Mouse (Mus musculus) brown adipose tissue, adult 24 weeks (tissue): ENCODE results near the gene Fads6. TPM values are rescaled to one million over a fixed set of nuclear protein-coding genes. Genes with fewer than 3 reads are reported as not detected.
A peak's percentile ranks its signal among the peaks of the same experiment; 100 is the strongest.

ENCODE experiments used
- H3K27ac ChIP-seq: fragments of 200-500 bp; replicated peaks from 2 replicates; pipeline ENCODE4 v1.5.1; 2012; ENCODE audit warnings: low read depth, mild to moderate bottlenecking, low read length
- H3K4me1 ChIP-seq: fragments of 200-500 bp; 2 replicates; pipeline ENCODE4 v1.6.1; 2012; ENCODE audit warnings: low read length, mixed read lengths; ENCODE audit not compliant: control insufficient read depth, insufficient read depth, insufficient read length
- H3K4me3 ChIP-seq: fragments of 200-500 bp; 2 replicates; pipeline ENCODE4 v1.5.1; 2012; ENCODE audit warnings: low read depth, mild to moderate bottlenecking, low read length, moderate library complexity; ENCODE audit not compliant: insufficient read depth
- polyA plus RNA-seq: library from polyadenylated mRNA; stranded (reverse); fragments of >200 nt; gene quantifications from 2 replicates; pipeline ENCODE4 v1.2.4, GENCODE M21; 2012; ENCODE audit not compliant: missing spikeins, insufficient read depth, insufficient read length

The Fads6 gene
- 0.40 and 0.67 TPM in 2 replicates for polyA plus RNA-seq

DNA sequence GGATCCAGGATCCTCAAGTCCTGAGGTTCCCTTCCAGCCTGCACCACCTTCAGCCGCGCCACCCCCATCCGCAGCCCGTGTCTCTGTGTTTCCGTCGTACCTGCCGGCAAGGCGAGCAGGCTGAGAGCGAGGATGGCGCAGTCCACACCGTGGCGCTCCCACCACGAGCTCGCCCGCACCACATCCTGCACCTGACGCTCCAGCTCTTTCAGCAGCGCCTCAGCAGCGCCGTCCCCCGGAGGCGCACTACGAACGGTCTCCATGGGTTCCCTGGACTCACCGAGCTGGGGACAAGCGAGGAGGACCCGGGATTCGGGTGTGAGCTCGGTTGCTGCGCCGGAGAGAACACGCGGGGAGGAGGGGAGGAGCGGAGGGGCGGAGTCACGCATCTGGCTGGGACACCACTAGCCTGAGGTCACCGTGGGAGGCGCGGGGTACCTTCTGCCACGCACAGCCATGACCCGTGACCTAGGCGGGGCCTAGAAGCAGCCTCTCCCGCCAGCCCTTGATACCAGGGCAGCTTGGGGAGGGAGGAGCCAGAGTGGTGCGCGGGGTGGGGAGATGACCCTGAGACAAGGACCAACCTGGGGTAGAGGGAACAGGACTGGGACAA lies at the start of gene Fads6:
Gene Fads6 (minus strand): TSS at position 450 of the 613 bp plus-strand sequence.
- peaks cover 5% of the 10 kb centered on the region; the same call in 1 of the 2 replicates for H3K4me1 ChIP-seq
- no peak within 1 kb of the TSS for H3K27ac ChIP-seq
- H3K4me3 ChIP-seq = peak within 1 kb of the TSS; percentile 62

GRCm38 (mm10) chr11:115345515-115345914 lies 48.1 kb upstream of the Fads6 start:
- Histone ChIP-seq H3K4me1 (no peaks in the 10 kb centered on the region), H3K27ac (no peak overlapping the region), H3K4me3 (no peak overlapping the region)

DNA sequence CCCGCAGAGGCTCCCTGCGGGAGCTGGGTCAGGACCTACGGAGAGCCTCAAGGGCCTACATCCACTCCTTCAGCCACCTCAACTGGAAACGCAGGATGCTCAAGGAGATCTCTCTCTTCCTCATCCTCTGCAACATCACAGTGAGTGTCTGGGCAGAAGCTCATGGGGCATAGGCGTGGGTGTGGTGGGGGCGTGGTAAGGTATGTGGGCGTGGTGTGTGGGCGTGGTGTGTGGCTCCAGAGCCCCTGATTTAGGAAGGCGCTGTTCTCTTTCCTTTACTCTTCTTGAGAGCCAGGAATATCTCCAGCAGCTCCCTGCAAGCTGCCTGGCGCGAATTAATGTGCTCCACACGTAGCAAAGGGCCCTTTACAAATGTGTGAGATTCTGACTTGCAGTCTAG lies 47.5 kb upstream of the Fads6 start:
- no peaks in the 10 kb centered on the region for H3K4me1 ChIP-seq
- H3K4me3 ChIP-seq = no peak overlapping the region
- no peak overlapping the region for H3K27ac ChIP-seq

- no peak overlapping the region for H3K27ac ChIP-seq
- H3K4me3 ChIP-seq = no peak overlapping the region
- no peaks in the 10 kb centered on the region for H3K4me1 ChIP-seq
Observed at GRCm38 (mm10) chr11:115341866-115342265, 44.4 kb upstream of the Fads6 start.

DNA sequence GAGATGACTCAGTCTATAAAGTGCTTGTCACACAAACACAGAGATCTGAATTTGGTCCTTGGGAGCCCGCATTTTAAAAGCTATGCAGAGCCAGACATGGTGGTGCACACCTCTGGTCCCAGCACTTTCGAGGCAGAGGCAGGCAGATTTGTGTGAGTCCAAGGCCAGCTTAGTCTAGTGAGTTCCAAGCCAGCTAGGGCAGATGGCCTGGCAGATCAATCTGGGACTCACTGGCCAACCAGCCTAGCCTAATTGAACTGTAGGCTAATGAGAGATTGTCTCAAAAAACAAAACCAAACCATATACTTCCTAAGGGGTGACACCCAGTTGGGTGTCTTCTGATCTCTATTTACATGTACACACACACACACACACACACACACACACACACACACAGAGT lies 43.8 kb upstream of the Fads6 start:
- Histone ChIP-seq H3K4me1 (no peaks in the 10 kb centered on the region), H3K4me3 (no peak overlapping the region), H3K27ac (no peak overlapping the region)

DNA sequence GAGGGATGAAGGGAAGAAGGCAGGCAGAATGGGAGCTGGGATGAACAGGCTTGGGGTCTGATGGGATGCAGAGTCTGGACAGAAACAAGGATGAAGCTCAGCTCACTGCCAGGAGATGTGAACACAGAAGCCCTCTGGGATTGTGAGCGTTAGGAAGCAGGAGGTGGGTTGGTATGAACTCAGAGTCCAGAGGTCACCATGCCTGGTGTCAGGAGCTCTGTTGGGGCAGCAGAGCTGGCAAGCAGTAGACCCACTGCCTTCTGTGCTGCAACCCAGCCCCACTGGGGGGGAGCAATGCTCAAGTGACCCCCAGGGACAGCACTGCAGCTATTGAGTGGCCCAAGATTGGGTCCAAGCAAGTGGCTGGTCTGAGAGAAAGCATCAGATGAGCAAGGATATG lies 40.4 kb upstream of the Fads6 start:
- H3K27ac ChIP-seq = no peak overlapping the region
- H3K4me3 ChIP-seq = no peak overlapping the region
- peaks cover 3% of the 10 kb centered on the region; the same call in 1 of the 2 replicates for H3K4me1 ChIP-seq

DNA sequence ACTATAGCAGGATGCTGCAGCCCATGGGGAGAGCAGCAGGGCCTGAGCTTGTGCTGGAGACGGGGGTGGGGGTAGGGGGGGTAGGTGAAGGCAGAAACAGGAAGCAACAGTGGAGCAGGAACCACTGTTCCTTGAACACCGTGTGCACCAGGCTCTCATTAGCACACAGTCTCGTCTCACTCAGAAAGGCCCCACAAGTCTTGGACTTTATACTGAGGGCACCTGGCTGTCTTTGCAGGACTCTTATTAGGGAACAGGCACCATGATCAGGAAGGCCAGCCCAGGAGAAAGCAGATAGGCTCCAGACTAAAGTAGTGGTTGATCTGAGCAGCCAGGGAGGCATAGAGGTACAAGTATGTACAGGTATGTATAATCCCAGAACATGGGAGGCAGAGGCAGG lies 39.9 kb upstream of the Fads6 start:
- H3K4me1 ChIP-seq = peaks cover 3% of the 10 kb centered on the region; the same call in 1 of the 2 replicates
- no peak overlapping the region for H3K27ac ChIP-seq
- H3K4me3 ChIP-seq = no peak overlapping the region

DNA sequence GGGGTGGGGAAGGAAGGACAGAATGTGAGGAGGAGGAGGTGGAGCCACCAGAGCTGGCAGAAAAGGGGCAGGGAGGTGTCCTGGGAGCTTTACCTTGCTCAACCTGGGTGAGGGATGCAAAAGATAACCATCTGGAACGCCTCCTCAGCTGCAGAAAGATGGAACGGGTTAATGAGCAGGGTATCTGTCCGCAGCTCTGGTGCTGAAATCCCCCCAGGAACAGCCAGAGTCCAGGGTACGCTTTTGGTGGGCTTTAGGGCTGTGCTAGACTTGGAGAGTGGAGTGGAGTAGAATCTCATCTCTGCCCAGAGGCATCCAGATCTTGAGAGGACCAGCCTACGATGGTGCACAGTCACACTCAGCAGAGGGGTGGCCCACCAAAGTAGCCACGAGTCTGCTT lies 38.7 kb upstream of the Fads6 start:
- H3K4me3 ChIP-seq = no peak overlapping the region
- H3K4me1 ChIP-seq = peaks cover 3% of the 10 kb centered on the region; the same call in 1 of the 2 replicates
- H3K27ac ChIP-seq = no peak overlapping the region

- H3K4me3 ChIP-seq = no peak overlapping the region
- no peak overlapping the region for H3K27ac ChIP-seq
- H3K4me1 ChIP-seq = peaks cover 3% of the 10 kb centered on the region; the same call in 1 of the 2 replicates
Observed at GRCm38 (mm10) chr11:115335223-115335622, 37.8 kb upstream of the Fads6 start.

DNA sequence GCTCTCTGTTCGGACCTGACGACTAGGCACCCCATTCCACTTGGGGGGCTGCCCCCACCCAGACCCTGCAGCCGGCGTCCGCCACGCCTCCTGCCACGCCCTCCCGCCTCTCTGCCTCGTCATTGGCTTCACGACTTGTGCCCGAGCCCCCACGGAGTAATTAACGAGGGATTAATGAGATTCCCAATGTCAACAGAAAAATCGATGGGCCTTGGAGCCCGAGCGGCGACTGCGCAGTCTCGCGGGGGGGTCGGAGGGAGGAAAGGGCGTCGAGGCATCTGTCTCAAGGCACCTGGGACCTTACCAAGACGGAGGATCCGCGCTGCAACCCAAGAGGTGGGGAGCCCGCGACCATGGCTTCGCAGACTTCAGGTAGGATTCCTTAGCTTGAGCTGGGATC lies 37.1 kb upstream of the Fads6 start, which contains the start of gene Otop3:
Gene Otop3 (plus strand): TSS at position 201 of the 400 bp plus-strand sequence.
- Histone ChIP-seq H3K4me1 (peaks cover 3% of the 10 kb centered on the region; the same call in 1 of the 2 replicates), H3K4me3 (no peak within 1 kb of the TSS)

GRCm38 (mm10) chr11:115329339-115329738 lies 31.9 kb upstream of the Fads6 start:
- Histone ChIP-seq H3K4me1 (no peaks in the 10 kb centered on the region), H3K27ac (no peak overlapping the region)

More for the DNA sequence above, 37.1 kb upstream of the Fads6 start, which contains the start of gene Otop3:
- no peak within 1 kb of the TSS for H3K27ac ChIP-seq

GRCm38 (mm10) chr11:115326730-115327129 lies 29.3 kb upstream of the Fads6 start:
- Histone ChIP-seq H3K4me3 (no peak overlapping the region), H3K4me1 (no peaks in the 10 kb centered on the region), H3K27ac (no peak overlapping the region)

More at GRCm38 (mm10) chr11:115329339-115329738, 31.9 kb upstream of the Fads6 start:
- no peak overlapping the region for H3K4me3 ChIP-seq

GRCm38 (mm10) chr11:115323354-115323753 lies 25.9 kb upstream of the Fads6 start:
- H3K27ac ChIP-seq = no peak overlapping the region
- H3K4me1 ChIP-seq = no peaks in the 10 kb centered on the region
- H3K4me3 ChIP-seq = no peak overlapping the region

GRCm38 (mm10) chr11:115321906-115322693 lies 24.6 kb upstream of the Fads6 start, which contains the start of gene Ush1g:
Gene Ush1g (minus strand): TSS chr11:115322041.
- Histone ChIP-seq H3K4me3 (no peak within 1 kb of the TSS), H3K27ac (no peak within 1 kb of the TSS), H3K4me1 (no peaks in the 10 kb centered on the region)

DNA sequence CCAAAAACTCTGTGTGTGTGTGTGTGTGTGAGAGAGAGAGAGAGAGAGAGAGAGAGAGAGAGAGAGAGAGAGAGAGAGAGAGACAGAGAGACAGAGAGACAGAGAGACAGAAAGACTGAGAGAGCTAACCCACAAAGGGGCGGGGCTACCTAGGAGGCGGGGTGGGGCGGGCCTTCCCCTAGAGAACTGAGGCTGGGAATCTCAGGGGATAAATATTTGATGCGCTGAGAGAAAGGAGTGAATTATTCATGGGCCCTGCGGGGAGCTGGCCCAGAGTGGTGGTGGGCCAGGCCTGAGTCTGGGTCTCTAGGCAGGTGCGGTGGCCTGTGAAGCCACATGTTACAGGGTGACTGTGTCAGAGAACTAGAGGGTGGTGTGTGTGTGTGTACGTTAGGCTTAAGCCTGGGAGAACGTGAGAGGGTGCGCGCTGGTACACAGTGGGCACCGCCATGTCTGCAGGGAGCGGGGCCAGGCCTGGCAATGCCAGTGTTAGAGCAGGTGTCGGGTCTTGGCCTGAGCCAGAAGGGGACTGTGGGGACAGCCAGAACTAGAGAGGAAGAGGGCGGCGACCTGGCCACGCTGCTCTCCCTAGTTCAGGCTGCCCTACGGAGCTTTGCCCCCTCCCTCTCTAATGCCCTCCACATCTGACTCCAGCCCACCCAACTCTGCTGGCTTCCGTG lies 22.4 kb upstream of the Fads6 start:
- Histone ChIP-seq H3K27ac (no peak overlapping the region), H3K4me3 (no peak overlapping the region), H3K4me1 (no peaks in the 10 kb centered on the region)
